ENCODE assay signal across 17 mouse cellular contexts in genomic region chr7:30751086-30751669, GRCm38 (mm10). TPM values are rescaled to one million over a fixed set of nuclear protein-coding genes. Genes with fewer than 3 reads are reported as not detected.
DNase-seq lines count a peak whose midpoint lies in the region; ATAC-seq and TF ChIP-seq lines count a peak whose summit lies in the region.
"Had no signal": no experiment of that assay in that cellular context is flagged by ENCODE, and none has a peak within 500 bp of the region (broad histone marks: within the 10 kb centered on the region; RNA-seq: fewer than 3 reads in every experiment).

TSS of gene Sbsn (plus strand) at chr7:30751471.

- H3K9me3 ChIP-seq in intestine, embryonic 15.5 days, result no peaks in the 10 kb centered on the region
- H3K9me3 ChIP-seq in intestine, postnatal 0 days (ENCODE audit: control insufficient read depth), result no peaks in the 10 kb centered on the region
- peaks cover 6% of the 10 kb centered on the region; the same call in 1 of the 2 replicates for H3K9me3 ChIP-seq in embryonic facial prominence, embryonic 15.5 days (replicated peaks)
- peaks cover 6% of the 10 kb centered on the region for H3K9me3 ChIP-seq in hindbrain, embryonic 12.5 days (replicated peaks)
- no peaks in the 10 kb centered on the region for H3K9me3 ChIP-seq in hindbrain, embryonic 11.5 days (ENCODE audit: control insufficient read depth, low read length)
- H3K9me3 ChIP-seq: lung, embryonic 15.5 days had no signal

- intact Hi-C loops in left cerebral cortex, postnatal 25 days (cut with DNase I), result no loop called here

- WGBS in intestine, embryonic 15.5 days, result 44% methylated on average over 5 of the region's 5 CpGs
- 57% methylated on average over 5 of the region's 5 CpGs for WGBS in intestine, postnatal 0 days
- WGBS in embryonic facial prominence, embryonic 15.5 days, result 68% methylated on average over 5 of the region's 5 CpGs
- 77% methylated on average over 5 of the region's 5 CpGs for WGBS in hindbrain, embryonic 12.5 days
- 80% methylated on average over 5 of the region's 5 CpGs for WGBS in hindbrain, embryonic 11.5 days

- peak; percentile 31 for DNase-seq in 3134 (ENCODE audit: extremely low read depth, insufficient read length, low spot score)
- peak; percentile 76 to 93 for DNase-seq in adrenal gland, adult (ENCODE audit: inconsistent age in 2 of 2, low spot score in 1 of 2)
- DNase-seq in hindbrain, embryonic 11.5 days (ENCODE audit: low spot score), result no peak
- DNase-seq in left cerebral cortex, postnatal 25 days (ENCODE audit: low spot score in 2 of 2), result no peak
- DNase-seq: cerebellum, adult 2 months; heart, postnatal 4 days; kidney, adult 11 months; layer of hippocampus, adult 9-11 months; liver had no signal

- no peaks in the 10 kb centered on the region; the same call in 1 of the 2 replicates for H3K4me1 ChIP-seq in intestine, embryonic 15.5 days (replicated peaks)
- no peaks in the 10 kb centered on the region for H3K4me1 ChIP-seq in intestine, postnatal 0 days (replicated peaks; ENCODE audit: control insufficient read depth, insufficient read depth, low read length)
- peaks cover 6% of the 10 kb centered on the region; the same call in 1 of the 2 replicates for H3K4me1 ChIP-seq in embryonic facial prominence, embryonic 15.5 days
- no peaks in the 10 kb centered on the region for H3K4me1 ChIP-seq in hindbrain, embryonic 12.5 days
- H3K4me1 ChIP-seq in hindbrain, embryonic 11.5 days (replicated peaks; ENCODE audit: control insufficient read depth, insufficient read depth, low read length), result no peaks in the 10 kb centered on the region
- H3K4me1 ChIP-seq: lung, embryonic 15.5 days had no signal

- no peak for TF ChIP-seq CTCF in intestine, postnatal 0 days (IDR thresholded peaks at IDR 0.05; ENCODE audit: low read depth)

- H3K27me3 ChIP-seq in intestine, embryonic 15.5 days (replicated peaks), result no peaks in the 10 kb centered on the region
- H3K27me3 ChIP-seq in intestine, postnatal 0 days (replicated peaks; ENCODE audit: control insufficient read depth, insufficient read depth, low read length), result no peaks in the 10 kb centered on the region
- no peaks in the 10 kb centered on the region for H3K27me3 ChIP-seq in embryonic facial prominence, embryonic 15.5 days
- no peaks in the 10 kb centered on the region for H3K27me3 ChIP-seq in hindbrain, embryonic 12.5 days
- H3K27me3 ChIP-seq in hindbrain, embryonic 11.5 days (ENCODE audit: control insufficient read depth, insufficient read depth, low read length), result no peaks in the 10 kb centered on the region
- H3K27me3 ChIP-seq: lung, embryonic 15.5 days; Patski had no signal

- no peak within 1 kb of the TSS for H3K4me3 ChIP-seq in intestine, embryonic 15.5 days (replicated peaks)
- H3K4me3 ChIP-seq in intestine, postnatal 0 days (ENCODE audit: low read depth, low read length), result no peak within 1 kb of the TSS
- H3K4me3 ChIP-seq in embryonic facial prominence, embryonic 15.5 days (replicated peaks), result no peak within 1 kb of the TSS
- H3K4me3 ChIP-seq in hindbrain, embryonic 12.5 days, result no peak within 1 kb of the TSS
- no peak within 1 kb of the TSS for H3K4me3 ChIP-seq in hindbrain, embryonic 11.5 days (ENCODE audit: low read depth, low read length)
- H3K4me3 ChIP-seq: heart, embryonic 10.5 days; lung, embryonic 15.5 days; myocyte had no signal

- H3K36me3 ChIP-seq in intestine, embryonic 15.5 days, result 0 out of 2 replicates have a peak, but pooled peaks cover 3% of the 10 kb centered on the region
- H3K36me3 ChIP-seq in intestine, postnatal 0 days (ENCODE audit: control insufficient read depth, insufficient read depth), result no peaks in the 10 kb centered on the region
- H3K36me3 ChIP-seq in embryonic facial prominence, embryonic 15.5 days, result peaks cover 25% of the 10 kb centered on the region
- H3K36me3 ChIP-seq in hindbrain, embryonic 12.5 days, result peaks cover 30% of the 10 kb centered on the region
- 0 out of 2 replicates have a peak, but pooled peaks cover 3% of the 10 kb centered on the region for H3K36me3 ChIP-seq in hindbrain, embryonic 11.5 days (ENCODE audit: control insufficient read depth, insufficient read depth, low read length)

- H3K4me2 ChIP-seq in intestine, embryonic 15.5 days (replicated peaks), result no peak within 1 kb of the TSS
- H3K4me2 ChIP-seq in intestine, postnatal 0 days (replicated peaks; ENCODE audit: low read depth), result no peak within 1 kb of the TSS
- H3K4me2 ChIP-seq in embryonic facial prominence, embryonic 15.5 days (replicated peaks), result no peak within 1 kb of the TSS
- H3K4me2 ChIP-seq in hindbrain, embryonic 12.5 days (replicated peaks), result no peak within 1 kb of the TSS
- H3K4me2 ChIP-seq in hindbrain, embryonic 11.5 days (replicated peaks; ENCODE audit: low read depth, low read length), result no peak within 1 kb of the TSS
- H3K4me2 ChIP-seq: lung, embryonic 15.5 days had no signal

- peak; percentile 16; the same call in 1 of the 2 replicates for ATAC-seq in intestine, embryonic 15.5 days
- no peak for ATAC-seq in intestine, postnatal 0 days
- no peak for ATAC-seq in embryonic facial prominence, embryonic 15.5 days (ENCODE audit: insufficient number of reproducible peaks, low FRiP score, low TSS enrichment, low read depth)
- ATAC-seq in hindbrain, embryonic 12.5 days (ENCODE audit: low FRiP score), result no peak
- no peak for ATAC-seq in hindbrain, embryonic 11.5 days (ENCODE audit: low FRiP score)
- ATAC-seq: Patski had no signal

- no peak within 1 kb of the TSS for H3K9ac ChIP-seq in intestine, embryonic 15.5 days
- no peak within 1 kb of the TSS for H3K9ac ChIP-seq in intestine, postnatal 0 days (ENCODE audit: low read depth, low read length)
- H3K9ac ChIP-seq in embryonic facial prominence, embryonic 15.5 days, result no peak within 1 kb of the TSS
- H3K9ac ChIP-seq in hindbrain, embryonic 12.5 days, result no peak within 1 kb of the TSS
- no peak within 1 kb of the TSS for H3K9ac ChIP-seq in hindbrain, embryonic 11.5 days (ENCODE audit: low read depth, low read length)
- H3K9ac ChIP-seq: lung, embryonic 15.5 days had no signal

- H3K27ac ChIP-seq in intestine, embryonic 15.5 days, result no peak within 1 kb of the TSS
- H3K27ac ChIP-seq in intestine, postnatal 0 days (ENCODE audit: low read depth, low read length), result no peak within 1 kb of the TSS
- peak within 1 kb of the TSS; percentile 34; the same call in 1 of the 2 replicates for H3K27ac ChIP-seq in embryonic facial prominence, embryonic 15.5 days (replicated peaks)
- H3K27ac ChIP-seq in hindbrain, embryonic 12.5 days, result no peak within 1 kb of the TSS
- H3K27ac ChIP-seq in hindbrain, embryonic 11.5 days (ENCODE audit: low read depth, low read length), result no peak within 1 kb of the TSS
- H3K27ac ChIP-seq: heart, embryonic 10.5 days; lung, embryonic 15.5 days had no signal

RNA-seq across cellular contexts. Expression of gene Sbsn, which starts in this region (rescaled TPM):
- polyA plus RNA-seq in intestine, embryonic 15.5 days (2015; fragmentation: Nextera tagmentation; extraction: Ambion mirVana), result 1.4 TPM in 2 replicates
- polyA plus RNA-seq in intestine, postnatal 0 days (2015; fragmentation: Nextera tagmentation; extraction: Ambion mirVana), result 2.7 and 2.9 TPM in 2 replicates
- polyA plus RNA-seq in embryonic facial prominence, embryonic 15.5 days (2015; fragmentation: Nextera tagmentation; extraction: Ambion mirVana), result 163 and 182 TPM in 2 replicates
- 1.7 and 2.5 TPM in 2 replicates for polyA plus RNA-seq in hindbrain, embryonic 12.5 days (2016; fragmentation: Nextera tagmentation; extraction: Ambion mirVana)
- polyA plus RNA-seq in hindbrain, embryonic 11.5 days (2014; fragmentation: Nextera tagmentation; extraction: Ambion mirVana), result 0.39 and 0.42 TPM in 2 replicates
- 1 to 10 TPM; 5.7 to 7.0 TPM for total RNA-seq in left cerebral cortex, postnatal 25 days (2021)

Comparison
In these comparisons a context has a peak if more than half of its experiments do, and no peak if none do; other contexts are left out.
1. RNA of gene Sbsn (polyA plus RNA-seq): 163 to 182 TPM in embryonic facial prominence, embryonic 15.5 days; 2.7 to 2.9 TPM in intestine, postnatal 0 days, 1.7 to 2.5 TPM in hindbrain, embryonic 12.5 days, 1.4 TPM in intestine, embryonic 15.5 days and 0.39 to 0.42 TPM in hindbrain, embryonic 11.5 days; every median in the first group is over 10 times any median in the second.
2. DNase-seq: peak in 3134 (single experiment) and adrenal gland, adult (2 of 2); none in hindbrain, embryonic 11.5 days (single experiment) and left cerebral cortex, postnatal 25 days (0 of 2).